Mouse (Mus musculus): Measurements from ENCODE around the gene Ctnnbl1. TPM values are rescaled to one million over a fixed set of nuclear protein-coding genes. Genes with fewer than 3 reads are reported as not detected.

The Ctnnbl1 gene
- polyA plus RNA-seq, 1 experiment from 2014 or later = 89.4 TPM

GRCm38 (mm10) chr2:157914105-157914764 is 177.0 kb downstream of the Ctnnbl1 start, which contains the start of gene Vstm2l:
TSS of gene Vstm2l (plus strand) at chr2:157914653.
- Histone ChIP-seq H3K27me3 (replicated peaks; ENCODE audit: control insufficient read depth, insufficient read depth, low read length) (peaks cover 33% of the 10 kb centered on the region), H3K4me2 (ENCODE audit: low read length) (peak within 1 kb of the TSS; percentile 77), H3K9ac (ENCODE audit: low read length) (peak within 1 kb of the TSS; percentile 73), H3K27ac (ENCODE audit: low read depth, low read length) (peak within 1 kb of the TSS; percentile 44; the same call in 1 of the 2 replicates), H3K4me3 (ENCODE audit: low read depth, low read length) (peak within 1 kb of the TSS; percentile 49), H3K9me3 (replicated peaks; ENCODE audit: control insufficient read depth, low read length) (no peaks in the 10 kb centered on the region), H3K4me1 (ENCODE audit: control insufficient read depth, insufficient read depth, low read length) (peaks cover 4% of the 10 kb centered on the region; the same call in 1 of the 2 replicates), H3K36me3 (ENCODE audit: control insufficient read depth, insufficient read depth, low read length) (no peaks in the 10 kb centered on the region)
- peak; percentile 86 for DNase-seq (ENCODE audit: low spot score)
- 2% methylated on average over 59 of the region's 62 CpGs for WGBS
- peak; percentile 49 for ATAC-seq

- no peak for DNase-seq (ENCODE audit: low spot score)
- H3K4me3 ChIP-seq (ENCODE audit: low read depth, low read length) = peak overlapping the region; percentile 49
- H3K9me3 ChIP-seq (replicated peaks; ENCODE audit: control insufficient read depth, low read length) = no peaks in the 10 kb centered on the region
- H3K36me3 ChIP-seq (ENCODE audit: control insufficient read depth, insufficient read depth, low read length) = no peaks in the 10 kb centered on the region
- peak overlapping the region; percentile 77 for H3K4me2 ChIP-seq (ENCODE audit: low read length)
- peak overlapping the region; percentile 73 for H3K9ac ChIP-seq (ENCODE audit: low read length)
- H3K4me1 ChIP-seq (ENCODE audit: control insufficient read depth, insufficient read depth, low read length) = peaks cover 4% of the 10 kb centered on the region; the same call in 1 of the 2 replicates
- H3K27ac ChIP-seq (ENCODE audit: low read depth, low read length) = peak overlapping the region; percentile 44; the same call in 1 of the 2 replicates
- no peak; the same call in 1 of the 2 replicates for ATAC-seq
- 43% methylated on average over 41 of the region's 43 CpGs for WGBS
- peaks cover 37% of the 10 kb centered on the region for H3K27me3 ChIP-seq (replicated peaks; ENCODE audit: control insufficient read depth, insufficient read depth, low read length)
Measured at GRCm38 (mm10) chr2:157914889-157915517, 177.8 kb downstream of the Ctnnbl1 start.

DNA sequence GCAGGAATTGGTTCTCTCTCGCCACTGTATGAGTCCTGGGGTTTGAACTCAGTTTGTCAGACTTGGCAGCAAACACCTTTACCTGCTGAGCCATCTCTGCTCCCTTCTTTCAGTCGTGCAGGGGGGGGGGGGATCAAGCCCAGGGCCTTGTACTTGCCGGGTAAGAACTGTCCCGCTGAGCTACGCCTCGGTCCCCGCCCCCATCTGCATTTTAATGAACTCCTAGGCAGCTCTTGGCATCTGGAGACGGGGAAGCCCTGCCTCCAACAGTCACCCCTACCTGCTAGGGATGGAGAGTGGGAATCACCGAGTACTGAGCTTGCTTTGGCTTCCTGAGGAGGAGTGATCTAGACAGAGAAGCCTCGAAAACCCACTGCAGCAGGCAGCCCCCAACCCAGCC is 181.3 kb downstream of the Ctnnbl1 start:
- Histone ChIP-seq H3K9ac (ENCODE audit: low read length) (no peak overlapping the region), H3K9me3 (replicated peaks; ENCODE audit: control insufficient read depth, low read length) (no peaks in the 10 kb centered on the region), H3K36me3 (ENCODE audit: control insufficient read depth, insufficient read depth, low read length) (no peaks in the 10 kb centered on the region), H3K4me3 (ENCODE audit: low read depth, low read length) (no peak overlapping the region), H3K4me1 (ENCODE audit: control insufficient read depth, insufficient read depth, low read length) (peaks cover 4% of the 10 kb centered on the region; the same call in 1 of the 2 replicates), H3K27ac (ENCODE audit: low read depth, low read length) (no peak overlapping the region), H3K4me2 (ENCODE audit: low read length) (no peak overlapping the region), H3K27me3 (replicated peaks; ENCODE audit: control insufficient read depth, insufficient read depth, low read length) (peaks cover 33% of the 10 kb centered on the region)
- ATAC-seq (no peak), DNase-seq (ENCODE audit: low spot score) (no peak)
- WGBS = 3% methylated on average over 10 of the region's 10 CpGs

DNA sequence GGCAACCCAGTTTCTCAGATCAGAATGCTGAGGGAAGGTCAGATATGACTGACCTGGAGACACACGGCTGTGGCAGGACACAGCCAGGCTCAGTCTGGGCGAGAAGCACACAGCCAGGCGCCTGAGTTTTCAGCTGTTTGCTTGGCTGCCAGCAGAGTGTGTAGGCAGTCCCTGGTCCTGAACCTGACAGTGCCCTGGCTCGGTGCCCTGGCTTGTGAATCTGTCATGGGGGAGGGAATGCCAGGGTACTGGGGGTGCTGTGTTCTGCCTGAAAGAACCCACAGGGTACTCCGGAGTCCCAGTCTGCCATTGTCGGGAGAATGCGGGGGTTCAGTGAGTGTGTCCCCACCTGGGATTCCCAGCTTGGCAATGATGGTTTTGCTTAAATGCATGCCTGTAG is 184.3 kb downstream of the Ctnnbl1 start:
- 52% methylated on average over 7 of the region's 7 CpGs for WGBS
- DNase-seq (ENCODE audit: low spot score) (no peak), ATAC-seq (no peak)
- Histone ChIP-seq H3K27ac (ENCODE audit: low read depth, low read length) (no peak overlapping the region), H3K27me3 (replicated peaks; ENCODE audit: control insufficient read depth, insufficient read depth, low read length) (0 out of 2 replicates have a peak, but pooled peaks cover 9% of the 10 kb centered on the region), H3K9me3 (replicated peaks; ENCODE audit: control insufficient read depth, low read length) (no peaks in the 10 kb centered on the region), H3K9ac (ENCODE audit: low read length) (no peak overlapping the region), H3K4me3 (ENCODE audit: low read depth, low read length) (no peak overlapping the region), H3K4me1 (ENCODE audit: control insufficient read depth, insufficient read depth, low read length) (peaks cover 4% of the 10 kb centered on the region; the same call in 1 of the 2 replicates), H3K4me2 (ENCODE audit: low read length) (no peak overlapping the region), H3K36me3 (ENCODE audit: control insufficient read depth, insufficient read depth, low read length) (no peaks in the 10 kb centered on the region)

DNA sequence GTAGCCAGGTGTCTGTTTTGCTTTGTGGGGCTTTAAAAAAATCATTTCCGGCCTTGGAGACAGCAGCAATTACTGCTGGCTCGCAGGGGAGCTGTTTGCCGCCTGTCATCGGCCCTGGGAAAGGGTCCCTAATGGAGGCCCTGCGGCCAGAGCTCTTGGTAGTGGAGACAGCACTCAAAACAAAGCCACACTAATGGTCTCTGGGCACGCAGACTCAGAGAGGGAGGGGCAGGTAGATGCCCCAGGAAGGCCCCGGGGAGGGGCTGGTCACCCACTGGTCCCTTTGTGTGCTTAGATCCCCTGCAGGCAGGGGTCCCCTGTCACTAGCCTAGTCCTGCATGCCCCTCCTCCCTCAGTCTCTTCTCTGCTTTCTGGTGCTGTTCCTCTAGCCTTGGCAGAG is 186.2 kb downstream of the Ctnnbl1 start:
- WGBS = 1% methylated on average over 7 of the region's 7 CpGs
- Histone ChIP-seq H3K27me3 (replicated peaks; ENCODE audit: control insufficient read depth, insufficient read depth, low read length) (0 out of 2 replicates have a peak, but pooled peaks cover 3% of the 10 kb centered on the region), H3K9ac (ENCODE audit: low read length) (no peak overlapping the region), H3K36me3 (ENCODE audit: control insufficient read depth, insufficient read depth, low read length) (no peaks in the 10 kb centered on the region), H3K4me2 (ENCODE audit: low read length) (no peak overlapping the region), H3K9me3 (replicated peaks; ENCODE audit: control insufficient read depth, low read length) (no peaks in the 10 kb centered on the region), H3K4me1 (ENCODE audit: control insufficient read depth, insufficient read depth, low read length) (peaks cover 7% of the 10 kb centered on the region; the same call in 1 of the 2 replicates), H3K27ac (ENCODE audit: low read depth, low read length) (peak overlapping the region; percentile 22; the same call in 1 of the 2 replicates), H3K4me3 (ENCODE audit: low read depth, low read length) (no peak overlapping the region)
- ATAC-seq (0 out of 2 replicates have a peak, but pooled peaks have one; percentile 31), DNase-seq (ENCODE audit: low spot score) (peak; percentile 51)

DNA sequence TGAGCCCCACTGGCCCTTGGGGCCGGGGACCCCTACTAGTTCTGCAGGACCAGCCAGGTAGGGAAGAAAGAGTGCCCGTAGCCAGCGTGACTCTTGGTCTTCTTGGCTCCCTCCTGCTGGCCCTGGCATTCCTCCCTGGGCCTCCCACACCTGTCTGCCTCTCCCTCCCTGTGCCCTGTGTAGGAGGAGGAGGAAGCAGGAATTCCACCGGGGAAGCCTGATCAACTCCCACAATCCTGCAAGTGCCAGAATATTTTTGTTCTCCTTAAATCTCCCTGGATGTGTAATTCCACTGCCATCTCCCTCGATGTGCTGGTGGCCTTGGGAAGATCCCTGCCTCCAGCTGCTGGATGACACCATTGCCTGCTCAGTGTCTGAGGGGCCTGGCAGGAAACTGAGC is 187.3 kb downstream of the Ctnnbl1 start:
- H3K27ac ChIP-seq (ENCODE audit: low read depth, low read length) = no peak overlapping the region
- ATAC-seq (no peak), DNase-seq (ENCODE audit: low spot score) (no peak)
- H3K9ac ChIP-seq (ENCODE audit: low read length) = no peak overlapping the region
- peaks cover 7% of the 10 kb centered on the region; the same call in 1 of the 2 replicates for H3K4me1 ChIP-seq (ENCODE audit: control insufficient read depth, insufficient read depth, low read length)
- WGBS = 66% methylated on average over 5 of the region's 5 CpGs
- no peak overlapping the region for H3K4me3 ChIP-seq (ENCODE audit: low read depth, low read length)
- H3K4me2 ChIP-seq (ENCODE audit: low read length) = no peak overlapping the region
- H3K27me3 ChIP-seq (replicated peaks; ENCODE audit: control insufficient read depth, insufficient read depth, low read length) = 0 out of 2 replicates have a peak, but pooled peaks cover under 1% of the 10 kb centered on the region
- no peaks in the 10 kb centered on the region for H3K9me3 ChIP-seq (replicated peaks; ENCODE audit: control insufficient read depth, low read length)
- H3K36me3 ChIP-seq (ENCODE audit: control insufficient read depth, insufficient read depth, low read length) = no peaks in the 10 kb centered on the region

- no peak overlapping the region for H3K4me2 ChIP-seq (ENCODE audit: low read length)
- no peak overlapping the region for H3K9ac ChIP-seq (ENCODE audit: low read length)
- H3K9me3 ChIP-seq (replicated peaks; ENCODE audit: control insufficient read depth, low read length) = no peaks in the 10 kb centered on the region
- no peaks in the 10 kb centered on the region for H3K27me3 ChIP-seq (replicated peaks; ENCODE audit: control insufficient read depth, insufficient read depth, low read length)
- H3K4me3 ChIP-seq (ENCODE audit: low read depth, low read length) = no peak overlapping the region
- no peak for ATAC-seq
- H3K4me1 ChIP-seq (ENCODE audit: control insufficient read depth, insufficient read depth, low read length) = peaks cover 7% of the 10 kb centered on the region; the same call in 1 of the 2 replicates
- no peak overlapping the region for H3K27ac ChIP-seq (ENCODE audit: low read depth, low read length)
- no peaks in the 10 kb centered on the region for H3K36me3 ChIP-seq (ENCODE audit: control insufficient read depth, insufficient read depth, low read length)
- no peak for DNase-seq (ENCODE audit: low spot score)
- WGBS = 23% methylated on average over 7 of the region's 7 CpGs
Measured at GRCm38 (mm10) chr2:157926502-157926901, 189.3 kb downstream of the Ctnnbl1 start.

DNA sequence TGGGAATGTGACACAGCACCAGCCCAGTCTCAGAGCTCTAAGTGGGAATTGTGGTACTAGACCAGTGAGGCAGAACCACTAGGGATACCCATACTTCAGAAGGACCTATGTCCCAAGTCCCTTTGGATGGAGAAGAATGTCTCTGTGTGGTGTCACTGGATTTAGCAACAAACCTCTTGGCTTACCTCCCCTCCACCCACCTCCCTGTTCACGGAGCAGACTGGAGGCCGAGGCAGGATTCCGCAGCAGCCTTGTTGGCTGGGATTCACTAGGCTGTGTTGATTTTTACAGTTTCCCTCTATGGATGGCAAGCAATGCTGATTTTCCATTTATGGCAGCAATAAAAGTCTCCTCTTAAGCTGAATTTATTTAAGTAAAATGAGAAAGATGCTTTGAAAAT is 189.7 kb downstream of the Ctnnbl1 start:
- Histone ChIP-seq H3K4me3 (ENCODE audit: low read depth, low read length) (no peak overlapping the region), H3K4me1 (ENCODE audit: control insufficient read depth, insufficient read depth, low read length) (peaks cover 7% of the 10 kb centered on the region; the same call in 1 of the 2 replicates), H3K27ac (ENCODE audit: low read depth, low read length) (no peak overlapping the region), H3K9ac (ENCODE audit: low read length) (no peak overlapping the region), H3K36me3 (ENCODE audit: control insufficient read depth, insufficient read depth, low read length) (no peaks in the 10 kb centered on the region), H3K27me3 (replicated peaks; ENCODE audit: control insufficient read depth, insufficient read depth, low read length) (no peaks in the 10 kb centered on the region), H3K4me2 (ENCODE audit: low read length) (no peak overlapping the region), H3K9me3 (replicated peaks; ENCODE audit: control insufficient read depth, low read length) (no peaks in the 10 kb centered on the region)
- ATAC-seq (no peak), DNase-seq (ENCODE audit: low spot score) (no peak)
- WGBS = 64% methylated on average over 3 of the region's 3 CpGs
